Comparison of ENCODE assay signal across 10 mouse cellular contexts in genomic region chr6:112973786-112974720, GRCm38 (mm10). TPM values are rescaled to one million over a fixed set of nuclear protein-coding genes. Genes with fewer than 3 reads are reported as not detected.
DNase-seq lines count a peak whose midpoint lies in the region; ATAC-seq lines count a peak whose summit lies in the region.
"Had no signal": no experiment of that assay in that cellular context is flagged by ENCODE, and none has a peak within 500 bp of the region (broad histone marks: within the 10 kb centered on the region; RNA-seq: fewer than 3 reads in every experiment).

No protein-coding gene starts in this region.

- peaks cover 25% of the 10 kb centered on the region for H3K4me1 ChIP-seq in lung, embryonic 16.5 days (replicated peaks; ENCODE audit: control insufficient read depth, insufficient read depth, low read length)
- H3K4me1 ChIP-seq in embryonic facial prominence, embryonic 11.5 days (ENCODE audit: control insufficient read depth, insufficient read depth, low read length) = peaks cover 4% of the 10 kb centered on the region
- H3K4me1 ChIP-seq in hindbrain, embryonic 16.5 days (ENCODE audit: control insufficient read depth, insufficient read depth, low read depth, low read length) = peaks cover 36% of the 10 kb centered on the region
- H3K4me1 ChIP-seq in neural tube, embryonic 14.5 days (ENCODE audit: control insufficient read depth, insufficient read depth, low read length) = peaks cover 31% of the 10 kb centered on the region
- peaks cover 17% of the 10 kb centered on the region for H3K4me1 ChIP-seq in intestine, embryonic 16.5 days (ENCODE audit: control insufficient read depth, insufficient read depth, low read length)

- no peaks in the 10 kb centered on the region for H3K36me3 ChIP-seq in lung, embryonic 16.5 days (ENCODE audit: control insufficient read depth, insufficient read depth, low read length)
- no peaks in the 10 kb centered on the region for H3K36me3 ChIP-seq in embryonic facial prominence, embryonic 11.5 days (replicated peaks; ENCODE audit: control insufficient read depth, insufficient read depth, low read depth, low read length)
- H3K36me3 ChIP-seq in hindbrain, embryonic 16.5 days (ENCODE audit: control insufficient read depth, insufficient read depth, low read length) = no peaks in the 10 kb centered on the region
- H3K36me3 ChIP-seq in neural tube, embryonic 14.5 days (ENCODE audit: control insufficient read depth, insufficient read depth, low read length) = no peaks in the 10 kb centered on the region
- no peaks in the 10 kb centered on the region for H3K36me3 ChIP-seq in intestine, embryonic 16.5 days (ENCODE audit: control insufficient read depth, insufficient read depth, low read length)
- H3K36me3 ChIP-seq: G1E had no signal

- no peaks in the 10 kb centered on the region for H3K27me3 ChIP-seq in lung, embryonic 16.5 days (ENCODE audit: control insufficient read depth, insufficient read depth, low read depth, low read length)
- H3K27me3 ChIP-seq in embryonic facial prominence, embryonic 11.5 days (ENCODE audit: control insufficient read depth, insufficient read depth, low read length) = no peaks in the 10 kb centered on the region
- no peaks in the 10 kb centered on the region for H3K27me3 ChIP-seq in hindbrain, embryonic 16.5 days (replicated peaks; ENCODE audit: control insufficient read depth, insufficient read depth, low read length)
- H3K27me3 ChIP-seq in neural tube, embryonic 14.5 days (ENCODE audit: control insufficient read depth, insufficient read depth, low read length) = no peaks in the 10 kb centered on the region
- H3K27me3 ChIP-seq in intestine, embryonic 16.5 days (replicated peaks; ENCODE audit: control insufficient read depth, insufficient read depth, low read length) = no peaks in the 10 kb centered on the region

- H3K9ac ChIP-seq in lung, embryonic 16.5 days (ENCODE audit: low read length) = 0 out of 2 replicates have a peak overlapping the region, but pooled peaks have one; percentile 31
- no peak overlapping the region for H3K9ac ChIP-seq in embryonic facial prominence, embryonic 11.5 days (replicated peaks; ENCODE audit: low read length)
- H3K9ac ChIP-seq in hindbrain, embryonic 16.5 days (ENCODE audit: low read depth, low read length) = peak overlapping the region; percentile 39; the same call in 1 of the 2 replicates
- no peak overlapping the region; the same call in 1 of the 2 replicates for H3K9ac ChIP-seq in neural tube, embryonic 14.5 days (replicated peaks; ENCODE audit: low read depth, low read length)
- H3K9ac ChIP-seq in intestine, embryonic 16.5 days (ENCODE audit: low read depth, low read length) = no peak overlapping the region

- H3K27ac ChIP-seq in lung, embryonic 16.5 days (ENCODE audit: low read length) = peak overlapping the region; percentile 88
- 0 out of 2 replicates have a peak overlapping the region, but pooled peaks have one; percentile 8 for H3K27ac ChIP-seq in embryonic facial prominence, embryonic 11.5 days (replicated peaks; ENCODE audit: low read depth, low read length)
- peak overlapping the region; percentile 76 for H3K27ac ChIP-seq in hindbrain, embryonic 16.5 days (ENCODE audit: low read depth, low read length)
- H3K27ac ChIP-seq in neural tube, embryonic 14.5 days (ENCODE audit: low read depth, low read length) = peak overlapping the region; percentile 55
- no peak overlapping the region for H3K27ac ChIP-seq in intestine, embryonic 16.5 days (ENCODE audit: low read length)

- ATAC-seq in lung, embryonic 16.5 days (ENCODE audit: low read depth) = peak; percentile 59
- ATAC-seq in embryonic facial prominence, embryonic 11.5 days (replicated peaks; ENCODE audit: insufficient number of reproducible peaks, low FRiP score, low TSS enrichment, low read depth) = no peak
- ATAC-seq in hindbrain, embryonic 16.5 days = no peak
- ATAC-seq in neural tube, embryonic 14.5 days (ENCODE audit: low read depth) = no peak
- ATAC-seq in intestine, embryonic 16.5 days = no peak

- no peak for DNase-seq in lung, postnatal 36 days
- DNase-seq in embryonic facial prominence, embryonic 11.5 days (ENCODE audit: low spot score) = peak; percentile 40
- no peak for DNase-seq in MN1 (ENCODE audit: low spot score)
- no peak for DNase-seq in heart, postnatal 4 days
- DNase-seq: kidney, adult 11 months had no signal

- 56% methylated on average over 19 of the region's 19 CpGs for WGBS in lung, embryonic 16.5 days
- whole genome bisulfite sequencing in embryonic facial prominence, embryonic 11.5 days = 66% methylated on average over 19 of the region's 19 CpGs
- 39% methylated on average over 19 of the region's 19 CpGs for WGBS in hindbrain, embryonic 16.5 days
- WGBS in neural tube, embryonic 14.5 days = 40% methylated on average over 19 of the region's 19 CpGs
- WGBS in intestine, embryonic 16.5 days = 70% methylated on average over 19 of the region's 19 CpGs

- no peaks in the 10 kb centered on the region for H3K9me3 ChIP-seq in lung, embryonic 16.5 days (ENCODE audit: control insufficient read depth, low read length)
- H3K9me3 ChIP-seq in embryonic facial prominence, embryonic 11.5 days (replicated peaks; ENCODE audit: control insufficient read depth, low read length) = no peaks in the 10 kb centered on the region
- H3K9me3 ChIP-seq in hindbrain, embryonic 16.5 days (ENCODE audit: control insufficient read depth, low read length) = no peaks in the 10 kb centered on the region
- no peaks in the 10 kb centered on the region for H3K9me3 ChIP-seq in neural tube, embryonic 14.5 days (ENCODE audit: control insufficient read depth, low read length)
- no peaks in the 10 kb centered on the region for H3K9me3 ChIP-seq in intestine, embryonic 16.5 days (ENCODE audit: control insufficient read depth, low read length)
- H3K9me3 ChIP-seq: G1E had no signal

- H3K4me3 ChIP-seq in lung, embryonic 16.5 days (ENCODE audit: low read length) = no peak overlapping the region
- H3K4me3 ChIP-seq in embryonic facial prominence, embryonic 11.5 days (ENCODE audit: low read depth, low read length) = no peak overlapping the region
- H3K4me3 ChIP-seq in hindbrain, embryonic 16.5 days (ENCODE audit: low read length) = no peak overlapping the region
- no peak overlapping the region for H3K4me3 ChIP-seq in neural tube, embryonic 14.5 days (ENCODE audit: low read depth, low read length)
- no peak overlapping the region for H3K4me3 ChIP-seq in intestine, embryonic 16.5 days (ENCODE audit: low read length)

- H3K4me2 ChIP-seq in lung, embryonic 16.5 days (ENCODE audit: low read depth, low read length) = no peak overlapping the region; the same call in 1 of the 2 replicates
- no peak overlapping the region for H3K4me2 ChIP-seq in embryonic facial prominence, embryonic 11.5 days (ENCODE audit: low read depth, low read length)
- peak overlapping the region; percentile 43 for H3K4me2 ChIP-seq in hindbrain, embryonic 16.5 days (ENCODE audit: low read length)
- peak overlapping the region; percentile 14; the same call in 1 of the 2 replicates for H3K4me2 ChIP-seq in neural tube, embryonic 14.5 days (ENCODE audit: low read depth, low read length)
- H3K4me2 ChIP-seq in intestine, embryonic 16.5 days (ENCODE audit: low read depth, low read length) = no peak overlapping the region

RNA-seq across cellular contexts. Expression of gene Srgap3, which starts 27.0 kb away (rescaled TPM):
- polyA plus RNA-seq in lung, embryonic 16.5 days (2015; fragmentation: Nextera tagmentation; extraction: Ambion mirVana) = 2.2 and 3.3 TPM in 2 replicates
- 11.0 TPM in 2 replicates for polyA plus RNA-seq in embryonic facial prominence, embryonic 11.5 days (2014; fragmentation: Nextera tagmentation; extraction: Ambion mirVana)
- 27.0 and 32.7 TPM in 2 replicates for polyA plus RNA-seq in hindbrain, embryonic 16.5 days (2015; fragmentation: Nextera tagmentation; extraction: Ambion mirVana)
- polyA plus RNA-seq in neural tube, embryonic 14.5 days (2014; fragmentation: Nextera tagmentation; extraction: Ambion mirVana) = 44.7 and 68.2 TPM in 2 replicates
- 1 to 10 TPM; 2.9 to 3.0 TPM for total RNA-seq in heart, postnatal 4 days (2021)
- polyA plus RNA-seq in intestine, embryonic 16.5 days (2015; fragmentation: Nextera tagmentation; extraction: Ambion mirVana) = 2.1 and 3.5 TPM in 2 replicates
- polyA plus RNA-seq: G1E had no signal

Comparison
In these comparisons a context has a peak if more than half of its experiments do, and no peak if none do; other contexts are left out.
1. H3K4me2 ChIP-seq: peak in hindbrain, embryonic 16.5 days (single experiment) and neural tube, embryonic 14.5 days (single experiment); none in lung, embryonic 16.5 days (single experiment), embryonic facial prominence, embryonic 11.5 days (single experiment) and intestine, embryonic 16.5 days (single experiment).
2. H3K9ac ChIP-seq: peak in lung, embryonic 16.5 days (single experiment) and hindbrain, embryonic 16.5 days (single experiment); none in embryonic facial prominence, embryonic 11.5 days (single experiment), neural tube, embryonic 14.5 days (single experiment) and intestine, embryonic 16.5 days (single experiment).